Mouse (Mus musculus): ENCODE measurements around the gene Vmn2r5. TPM values are rescaled to one million over a fixed set of nuclear protein-coding genes. Genes with fewer than 3 reads are reported as not detected.
"Not testable (repeated sequence)": the region's sequence is repeated elsewhere in the genome, so short reads cannot be mapped to it uniquely, and the experiment has no call there.

The Vmn2r5 gene
- not detected for total RNA-seq (2021)
- long read RNA-seq, experiment 1, result 0 reads
- long read RNA-seq, experiment 2, result 0 reads

GRCm38 (mm10) chr3:64509742-64510141, at the start of gene Vmn2r5:
Gene Vmn2r5 (minus strand): TSS chr3:64509842.
- H3K4me3 ChIP-seq; DNase-seq (ENCODE audit: low spot score in 2 of 2); H3K27ac ChIP-seq: not testable (repeated sequence)

GRCm38 (mm10) chr3:64523585-64523984, 13.9 kb upstream of the Vmn2r5 start:
- not testable (repeated sequence) for DNase-seq (ENCODE audit: low spot score in 2 of 2); H3K4me3 ChIP-seq; H3K27ac ChIP-seq

Other genes starting within 250 kb of the Vmn2r5 start
- gene Vmn2r3, start 220.1 kb downstream of the Vmn2r5 start, total RNA-seq (2021), result not detected
- not detected for gene Vmn2r4, start 94.5 kb downstream of the Vmn2r5 start, total RNA-seq (2021)
- under 1 TPM in 1 of 2 experiments, not detected in 1; 0.05 TPM for gene Vmn2r6, start 56.0 kb upstream of the Vmn2r5 start, total RNA-seq (2021)